In the genomic region with DNA sequence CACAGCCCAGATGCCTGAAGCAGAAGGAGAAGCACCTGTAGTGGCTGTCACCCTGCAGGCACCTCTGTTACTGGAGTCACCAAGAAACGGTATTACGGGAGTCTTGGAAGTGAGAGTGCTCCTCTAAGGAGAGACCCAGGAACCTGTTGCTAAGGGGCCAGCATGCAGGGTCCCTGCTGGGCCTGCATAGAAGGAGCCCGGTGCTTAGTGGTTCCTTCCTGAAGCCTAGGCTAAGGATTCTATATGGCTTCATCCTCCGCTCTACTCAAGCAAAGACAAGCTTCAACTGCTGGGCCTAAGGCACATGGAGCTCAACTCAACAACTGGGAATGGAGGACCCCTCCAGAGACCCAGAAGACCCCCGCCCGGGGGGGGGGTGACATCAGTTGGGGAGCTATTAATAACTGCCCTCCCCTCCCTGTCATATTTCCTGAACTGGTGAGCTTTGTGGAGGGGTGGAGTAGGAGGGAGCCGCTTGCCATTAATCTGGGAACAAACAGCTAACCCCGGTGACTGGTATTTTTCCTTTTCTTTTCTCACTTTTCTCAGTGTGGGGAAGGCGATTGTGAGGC, we compare ENCODE assay signal across 13 mouse cellular contexts. TPM values are rescaled to one million over a fixed set of nuclear protein-coding genes. Genes with fewer than 3 reads are reported as not detected.
DNase-seq lines count a peak whose midpoint lies in the region; ATAC-seq and TF ChIP-seq lines count a peak whose summit lies in the region.
"Had no signal": no experiment of that assay in that cellular context is flagged by ENCODE, and none has a peak within 500 bp of the region (broad histone marks: within the 10 kb centered on the region; RNA-seq: fewer than 3 reads in every experiment).

No protein-coding gene starts in this region.

- peaks cover 7% of the 10 kb centered on the region for H3K36me3 ChIP-seq in forebrain, embryonic 12.5 days (replicated peaks)
- H3K36me3 ChIP-seq in hindbrain, postnatal 0 days (ENCODE audit: insufficient read depth, low read length), result no peaks in the 10 kb centered on the region
- H3K36me3 ChIP-seq in neural tube, embryonic 14.5 days (ENCODE audit: control insufficient read depth, insufficient read depth, low read length), result no peaks in the 10 kb centered on the region
- H3K36me3 ChIP-seq: embryonic facial prominence, embryonic 12.5 days; liver, embryonic 13.5 days had no signal

- peaks cover 78% of the 10 kb centered on the region for H3K4me1 ChIP-seq in forebrain, embryonic 12.5 days
- H3K4me1 ChIP-seq in hindbrain, postnatal 0 days (ENCODE audit: insufficient read depth, low read length), result peaks cover 18% of the 10 kb centered on the region; the same call in 1 of the 2 replicates
- peaks cover 18% of the 10 kb centered on the region for H3K4me1 ChIP-seq in neural tube, embryonic 14.5 days (ENCODE audit: control insufficient read depth, insufficient read depth, low read length)
- H3K4me1 ChIP-seq: liver, embryonic 13.5 days had no signal

- no peak for DNase-seq in layer of hippocampus, adult 2 months (ENCODE audit: low spot score in 2 of 2)
- DNase-seq in layer of hippocampus, postnatal 36 days, result no peak
- no peak for DNase-seq in hindbrain, postnatal 0 days (ENCODE audit: low spot score)
- DNase-seq in gastrocnemius, postnatal 10 days, result no peak
- DNase-seq in left cerebral cortex, adult 8-10 months (ENCODE audit: low spot score in 2 of 2), result no peak
- DNase-seq: liver, embryonic 13.5 days; thymus, adult 18-20 months had no signal

- ATAC-seq in forebrain, embryonic 12.5 days (ENCODE audit: low FRiP score), result peak; percentile 11; the same call in 1 of the 2 replicates
- ATAC-seq in hindbrain, postnatal 0 days, result no peak
- peak; percentile 10; the same call in 1 of the 2 replicates for ATAC-seq in neural tube, embryonic 14.5 days (ENCODE audit: low read depth)
- no peak for ATAC-seq in inflammation-experienced regulatory T-cells, adult 6 months

- no peak overlapping the region for H3K4me3 ChIP-seq in layer of hippocampus, adult 2 months
- no peak overlapping the region for H3K4me3 ChIP-seq in forebrain, embryonic 12.5 days (replicated peaks)
- no peak overlapping the region for H3K4me3 ChIP-seq in hindbrain, postnatal 0 days (ENCODE audit: low read length)
- H3K4me3 ChIP-seq in neural tube, embryonic 14.5 days (ENCODE audit: low read depth, low read length), result no peak overlapping the region
- H3K4me3 ChIP-seq: liver, embryonic 13.5 days had no signal

- H3K4me2 ChIP-seq in forebrain, embryonic 12.5 days, result peak overlapping the region; percentile 71
- H3K4me2 ChIP-seq in hindbrain, postnatal 0 days (ENCODE audit: low read depth, low read length), result no peak overlapping the region
- no peak overlapping the region for H3K4me2 ChIP-seq in neural tube, embryonic 14.5 days (ENCODE audit: low read depth, low read length)
- H3K4me2 ChIP-seq: liver, embryonic 13.5 days had no signal

- TF ChIP-seq CTCF in layer of hippocampus, adult 2 months (conservative IDR thresholded peaks at IDR 0.05), result no peak
- TF ChIP-seq CTCF in hindbrain, postnatal 0 days (IDR thresholded peaks at IDR 0.05; ENCODE audit: low read depth), result no peak

- no peaks in the 10 kb centered on the region for H3K9me3 ChIP-seq in forebrain, embryonic 12.5 days
- H3K9me3 ChIP-seq in hindbrain, postnatal 0 days (ENCODE audit: low read length), result no peaks in the 10 kb centered on the region
- H3K9me3 ChIP-seq in neural tube, embryonic 14.5 days (ENCODE audit: control insufficient read depth, low read length), result no peaks in the 10 kb centered on the region
- H3K9me3 ChIP-seq: embryonic facial prominence, embryonic 12.5 days; liver, embryonic 13.5 days had no signal

- WGBS in forebrain, embryonic 12.5 days, result 4% methylated on average over 9 of the region's 9 CpGs
- WGBS in hindbrain, postnatal 0 days, result 7% methylated on average over 9 of the region's 9 CpGs
- 10% methylated on average over 9 of the region's 9 CpGs for WGBS in neural tube, embryonic 14.5 days

- peak overlapping the region; percentile 55 for H3K27ac ChIP-seq in layer of hippocampus, adult 2 months
- peak overlapping the region; percentile 96 for H3K27ac ChIP-seq in forebrain, embryonic 12.5 days
- H3K27ac ChIP-seq in hindbrain, postnatal 0 days, result peak overlapping the region; percentile 52
- peak overlapping the region; percentile 46; the same call in 1 of the 2 replicates for H3K27ac ChIP-seq in neural tube, embryonic 14.5 days (ENCODE audit: low read depth, low read length)
- H3K27ac ChIP-seq: embryonic facial prominence, embryonic 12.5 days; liver, embryonic 13.5 days had no signal

- peaks cover 80% of the 10 kb centered on the region for H3K27me3 ChIP-seq in forebrain, embryonic 12.5 days
- peaks cover 51% of the 10 kb centered on the region for H3K27me3 ChIP-seq in hindbrain, postnatal 0 days (ENCODE audit: insufficient read depth, low read length)
- H3K27me3 ChIP-seq in neural tube, embryonic 14.5 days (ENCODE audit: control insufficient read depth, insufficient read depth, low read length), result peaks cover 50% of the 10 kb centered on the region

- no peak overlapping the region; the same call in 1 of the 2 replicates for H3K9ac ChIP-seq in forebrain, embryonic 12.5 days
- no peak overlapping the region for H3K9ac ChIP-seq in hindbrain, postnatal 0 days (replicated peaks; ENCODE audit: low read length)
- no peak overlapping the region for H3K9ac ChIP-seq in neural tube, embryonic 14.5 days (replicated peaks; ENCODE audit: low read depth, low read length)
- H3K9ac ChIP-seq: embryonic facial prominence, embryonic 12.5 days; liver, embryonic 13.5 days had no signal

RNA-seq across cellular contexts. Expression of a gene that starts 34.6 kb away (rescaled TPM):
- 10 to 100 TPM; 11.8 TPM for total RNA-seq in layer of hippocampus, adult 2 months (2021)
- 1 to 10 TPM; 9.7 to 10.0 TPM for total RNA-seq in layer of hippocampus, postnatal 36 days (2021)
- polyA plus RNA-seq in forebrain, embryonic 12.5 days (2016; fragmentation: Nextera tagmentation; extraction: Ambion mirVana), result 9.6 and 11.0 TPM in 2 replicates
- 23.1 and 25.1 TPM in 2 replicates for total RNA-seq in hindbrain, postnatal 0 days (2014; rRNA removed)
- 2.5 and 2.7 TPM in 2 replicates for polyA plus RNA-seq in hindbrain, postnatal 0 days (2015; fragmentation: Nextera tagmentation; extraction: Ambion mirVana)
- polyA plus RNA-seq in neural tube, embryonic 14.5 days (2014; fragmentation: Nextera tagmentation; extraction: Ambion mirVana), result 0.93 and 1.1 TPM in 2 replicates
- total RNA-seq in gastrocnemius, postnatal 10 days (2021), result under 1 TPM in 1 of 2 experiments, not detected in 1; 0.05 TPM
- total RNA-seq in left cerebral cortex, adult 8-10 months (2022), result 10 to 100 TPM; 10.9 to 14.2 (median 13.0) TPM
- not detected for polyA plus RNA-seq in inflammation-experienced regulatory T-cells, adult 6 months (2017; shearing (Covaris generic))
- total RNA-seq: adrenal gland, postnatal 10 days had no signal
- polyA plus RNA-seq: heart, postnatal 0 days; liver, embryonic 13.5 days had no signal

Comparison
In these comparisons a context has a peak if more than half of its experiments do, and no peak if none do; other contexts are left out.
1. H3K27ac ChIP-seq: peak in every context shown above with its lines; median percentile 96 in forebrain, embryonic 12.5 days; 55 in layer of hippocampus, adult 2 months; 52 in hindbrain, postnatal 0 days; 46 in neural tube, embryonic 14.5 days.
2. ATAC-seq: peak in forebrain, embryonic 12.5 days (single experiment) and neural tube, embryonic 14.5 days (single experiment); none in hindbrain, postnatal 0 days (single experiment) and inflammation-experienced regulatory T-cells, adult 6 months (single experiment).
3. RNA of a gene that starts 34.6 kb away (total RNA-seq): 23.1 to 25.1 TPM in hindbrain, postnatal 0 days, 10.9 to 14.2 TPM in left cerebral cortex, adult 8-10 months, 11.8 TPM in layer of hippocampus, adult 2 months and 9.7 to 10.0 TPM in layer of hippocampus, postnatal 36 days; 0.05 TPM in gastrocnemius, postnatal 10 days; every median in the first group is over 10 times any median in the second.